Mouse (Mus musculus): ENCODE results near the gene Phf12.

Gene Phf12

GRCm38 (mm10) chr11:77970718-77971117 lies 11.8 kb upstream of the Phf12 start:
- DNase-seq (ENCODE audit: low read depth, low spot score): no peak

GRCm38 (mm10) chr11:77973520-77973919 lies 9.0 kb upstream of the Phf12 start:
- DNase-seq (ENCODE audit: low read depth, low spot score): no peak

GRCm38 (mm10) chr11:77974325-77974724 lies 8.2 kb upstream of the Phf12 start:
- DNase-seq (ENCODE audit: low read depth, low spot score): no peak

GRCm38 (mm10) chr11:77975873-77976272 lies 6.7 kb upstream of the Phf12 start:
- DNase-seq (ENCODE audit: low read depth, low spot score): no peak

GRCm38 (mm10) chr11:77978161-77978560 lies 4.4 kb upstream of the Phf12 start:
- DNase-seq (ENCODE audit: low read depth, low spot score): no peak

DNA sequence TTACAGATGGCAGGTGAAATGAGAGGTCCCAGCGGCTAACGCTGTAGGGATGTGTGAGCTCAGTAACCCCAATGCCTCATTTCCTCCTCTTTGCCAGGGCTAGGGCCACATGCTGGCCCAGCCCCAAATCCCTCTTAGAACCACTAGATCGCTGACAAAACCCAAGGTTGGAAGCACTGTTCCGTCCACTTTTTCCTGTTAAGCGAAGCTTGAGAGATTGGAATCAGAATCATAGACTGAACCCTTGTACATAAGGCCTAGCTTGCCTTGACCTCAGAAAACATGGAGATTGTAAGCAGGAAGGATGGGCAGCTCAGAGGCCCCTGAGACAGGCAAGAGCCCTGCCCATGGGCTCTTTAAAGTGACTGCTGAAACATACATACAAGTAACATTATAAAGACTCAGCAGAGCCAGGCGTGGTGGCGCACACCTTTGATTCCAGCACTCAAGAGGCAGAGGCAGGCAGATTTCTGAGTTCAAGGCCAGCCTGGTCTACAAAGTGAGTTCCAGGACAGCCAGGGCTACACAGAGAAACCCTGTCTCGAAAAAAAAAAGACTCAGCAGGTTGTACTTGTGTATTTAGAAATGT lies 3.2 kb upstream of the Phf12 start:
- no peak for DNase-seq (ENCODE audit: low read depth, low spot score)

DNA sequence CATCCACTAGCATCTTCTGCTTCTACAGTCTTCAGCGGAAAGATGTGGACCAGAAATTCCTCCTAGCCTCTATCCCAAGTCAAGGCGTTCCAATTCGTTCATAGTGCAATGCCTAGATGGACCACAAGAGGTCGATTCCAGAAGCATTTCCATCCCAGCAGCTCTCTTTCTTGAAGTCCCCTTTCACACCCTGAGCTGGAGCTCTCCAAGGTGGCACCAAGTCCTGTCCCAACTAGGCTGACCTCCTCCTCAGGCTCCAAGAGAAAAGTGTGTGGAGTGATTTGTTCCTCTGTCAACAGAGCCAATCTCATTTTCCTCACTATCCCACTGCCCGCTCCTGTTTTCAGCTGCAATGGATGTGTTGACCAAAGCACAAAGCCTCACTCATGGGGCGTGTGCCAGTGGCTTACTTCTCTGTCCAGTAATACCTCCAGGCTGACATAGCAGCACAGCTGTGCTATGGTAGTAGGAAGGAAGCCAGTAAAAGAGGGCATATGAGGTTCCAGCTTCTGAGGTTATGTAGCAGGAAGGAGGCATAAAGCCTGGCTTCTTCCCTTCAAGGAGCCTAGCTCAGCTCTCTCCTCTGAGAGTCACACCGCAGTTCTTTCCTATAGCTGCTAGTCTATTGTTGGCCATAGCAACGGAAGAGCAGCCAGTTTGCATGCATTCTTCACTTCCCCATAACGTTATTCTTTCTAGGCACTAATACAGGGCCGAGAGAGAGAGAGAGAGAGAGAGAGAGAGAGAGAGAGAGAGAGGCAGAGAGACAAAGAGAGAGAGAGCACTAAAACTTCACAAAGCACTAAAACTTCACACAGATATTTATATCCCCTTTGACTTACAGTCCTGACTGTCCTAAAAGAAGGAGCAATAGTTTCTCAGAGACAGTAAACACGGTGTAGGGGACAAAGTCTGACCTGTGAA lies 2.0 kb upstream of the Phf12 start:
- peak; percentile 89 for DNase-seq (ENCODE audit: low read depth, low spot score)

GRCm38 (mm10) chr11:77981609-77982440 lies 729 bp upstream of the Phf12 start:
- peak; percentile 100 for DNase-seq (ENCODE audit: low read depth, low spot score)

DNA sequence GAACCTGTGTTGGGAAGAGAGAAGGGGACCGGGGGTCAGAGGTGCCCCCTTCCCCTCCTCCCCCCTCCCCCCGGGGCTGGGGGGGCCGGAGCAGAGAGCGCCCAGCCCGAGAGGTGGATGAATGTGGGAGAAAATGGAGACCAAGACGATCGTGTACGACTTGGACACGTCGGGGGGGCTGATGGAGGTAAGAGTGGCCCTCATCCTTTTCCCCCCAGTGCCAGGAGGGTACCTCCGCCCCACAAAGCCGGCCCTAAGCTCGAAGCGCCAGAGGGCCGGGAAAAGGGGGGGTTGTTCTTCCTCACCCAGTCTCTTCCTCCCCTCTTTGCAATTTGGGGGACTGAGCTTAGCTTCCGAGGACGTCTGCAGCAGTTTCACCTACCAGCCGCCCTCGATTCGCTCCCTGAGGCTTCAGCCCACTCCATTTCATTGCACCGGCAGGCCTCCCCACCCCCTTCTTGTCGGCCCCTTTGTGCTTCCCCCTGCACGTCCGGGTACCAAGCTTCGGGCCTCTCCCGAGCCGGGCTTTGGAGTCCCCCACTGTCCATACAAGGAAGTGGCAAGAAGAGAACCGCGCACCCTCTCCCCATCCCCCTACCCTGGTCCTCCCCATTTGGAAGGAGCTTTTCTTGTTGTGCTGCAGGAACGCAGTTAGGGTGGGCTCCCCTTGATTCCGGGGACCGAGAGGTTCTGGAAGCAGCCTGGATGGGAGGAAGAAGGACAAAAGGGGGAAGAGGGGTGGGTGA lies 810 bp downstream of the Phf12 start:
- DNase-seq (ENCODE audit: low read depth, low spot score): no peak

DNA sequence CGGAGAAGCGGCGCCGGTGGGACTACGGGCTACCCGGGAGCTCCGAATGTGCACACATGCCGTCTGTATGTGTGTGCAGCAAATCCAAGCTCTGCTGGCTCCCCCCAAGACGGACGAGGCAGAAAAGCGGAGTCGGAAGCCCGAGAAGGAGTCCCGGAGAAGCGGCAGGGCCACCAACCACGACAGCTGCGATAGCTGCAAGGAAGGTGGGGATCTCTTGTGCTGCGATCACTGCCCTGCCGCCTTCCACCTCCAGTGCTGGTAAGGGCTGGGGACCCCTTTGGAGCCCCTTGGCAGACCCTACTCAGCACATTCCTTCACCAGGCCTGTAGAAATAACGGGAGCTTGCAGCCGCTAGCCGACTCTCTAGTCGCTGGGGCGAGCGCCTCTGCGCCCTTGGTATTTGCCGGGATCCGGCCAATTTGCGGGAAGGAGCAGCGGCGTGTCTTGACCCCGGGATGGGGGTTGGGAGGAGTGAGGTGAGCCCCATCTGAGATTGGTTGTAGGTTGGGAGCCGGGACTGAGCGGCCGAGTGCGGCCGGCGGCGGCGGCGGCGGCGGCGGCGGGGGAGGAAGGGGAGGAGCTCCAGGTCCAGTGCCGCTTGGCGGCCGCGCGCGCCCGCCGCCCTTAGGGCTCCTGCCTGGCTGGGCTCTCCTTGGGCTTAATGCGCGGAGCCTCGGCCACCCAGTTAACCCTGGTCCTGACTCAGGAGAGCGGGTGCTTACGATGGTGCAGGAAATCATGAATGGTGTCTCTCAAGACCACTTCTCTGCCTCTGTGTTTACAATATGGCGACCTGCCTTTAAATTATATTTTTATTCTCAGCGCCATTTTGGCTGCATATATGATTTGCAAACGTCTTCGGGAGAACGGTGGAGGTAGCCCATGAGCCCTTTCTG lies 1.6 kb downstream of the Phf12 start:
- DNase-seq (ENCODE audit: low read depth, low spot score): no peak

GRCm38 (mm10) chr11:77984836-77985231 lies 2.3 kb downstream of the Phf12 start:
- DNase-seq (ENCODE audit: low read depth, low spot score): no peak

- DNase-seq (ENCODE audit: low read depth, low spot score): no peak
Observed at GRCm38 (mm10) chr11:77985541-77986065, 3.0 kb downstream of the Phf12 start.

GRCm38 (mm10) chr11:77989071-77989690 lies 6.6 kb downstream of the Phf12 start:
- no peak for DNase-seq (ENCODE audit: low read depth, low spot score)

DNA sequence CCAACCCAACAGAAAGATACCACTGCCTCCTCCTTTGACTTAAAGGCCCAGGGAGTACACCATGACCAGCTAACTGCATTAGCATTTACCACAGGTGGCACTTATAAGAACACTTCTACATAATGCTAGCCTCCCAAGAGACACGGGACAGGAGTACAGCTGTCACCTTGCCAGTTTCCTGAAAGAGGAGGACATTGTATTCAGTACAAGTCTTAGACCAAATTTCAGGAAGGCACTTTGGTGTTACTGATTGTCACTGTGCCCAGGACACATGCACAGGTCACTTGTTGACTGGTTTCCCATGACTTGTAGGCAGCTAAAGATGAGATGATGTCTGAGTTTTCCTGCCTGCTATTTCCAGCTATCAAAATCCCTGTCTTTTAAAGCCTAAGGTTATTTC lies 13.0 kb downstream of the Phf12 start:
- no peak for DNase-seq (ENCODE audit: low read depth, low spot score)

- DNase-seq (ENCODE audit: low read depth, low spot score): no peak
Observed at GRCm38 (mm10) chr11:78006446-78006845, 23.9 kb downstream of the Phf12 start.

DNA sequence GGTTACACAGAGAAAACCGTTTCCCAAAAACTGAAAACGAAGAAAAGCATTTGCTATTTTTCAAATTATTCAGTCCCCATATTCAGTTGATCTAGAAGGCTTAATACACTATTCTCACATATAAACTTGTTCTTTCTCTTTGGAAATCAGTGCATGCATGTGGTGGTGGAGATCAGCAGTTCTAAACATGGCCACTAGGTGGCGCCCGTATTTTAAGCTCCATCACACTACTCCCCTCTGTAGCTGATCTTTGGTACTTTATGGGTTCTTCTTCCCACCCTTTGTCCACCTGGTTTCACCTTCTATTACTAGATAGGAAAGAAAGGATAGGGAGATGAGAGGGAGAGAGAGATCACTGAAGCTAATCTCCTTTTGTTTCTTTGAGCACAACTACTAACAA lies 37.1 kb downstream of the Phf12 start:
- no peak for DNase-seq (ENCODE audit: low read depth, low spot score)

DNA sequence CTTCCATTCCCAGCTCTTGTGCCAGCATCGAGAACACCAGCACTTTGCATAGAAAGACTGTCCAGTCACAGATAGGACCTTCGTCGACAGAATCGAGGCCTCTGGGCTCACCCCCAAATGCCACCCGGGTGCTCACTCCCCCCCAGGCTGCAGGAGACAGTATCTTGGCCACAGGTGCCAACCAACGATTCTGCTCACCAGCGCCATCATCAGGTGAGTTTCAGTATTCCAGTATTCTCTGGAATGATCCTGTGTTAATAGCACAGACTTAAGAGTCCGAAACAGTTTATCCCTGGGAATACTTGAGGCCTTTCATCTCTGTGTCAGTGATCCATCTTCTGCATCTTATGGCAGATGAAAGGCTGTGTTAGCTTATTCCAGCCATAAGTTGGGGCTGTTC lies 41.1 kb downstream of the Phf12 start:
- no peak for DNase-seq (ENCODE audit: low read depth, low spot score)

DNA sequence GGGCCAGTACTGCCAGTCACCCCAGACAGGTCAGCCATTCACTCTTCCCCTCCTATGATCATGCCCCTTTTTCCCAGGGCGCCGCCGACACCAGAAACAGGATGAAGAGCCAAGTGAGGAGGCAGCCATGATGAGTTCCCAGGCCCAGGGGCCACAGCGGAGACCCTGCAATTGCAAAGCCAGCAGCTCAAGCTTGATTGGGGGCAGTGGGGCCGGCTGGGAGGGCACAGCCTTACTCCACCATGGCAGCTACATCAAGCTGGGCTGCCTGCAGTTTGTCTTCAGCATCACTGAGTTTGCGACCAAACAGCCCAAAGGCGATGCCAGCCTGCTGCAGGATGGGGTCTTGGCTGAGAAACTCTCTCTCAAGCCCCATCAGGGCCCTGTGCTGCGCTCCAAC lies 46.7 kb downstream of the Phf12 start:
- DNase-seq (ENCODE audit: low read depth, low spot score): no peak

DNA sequence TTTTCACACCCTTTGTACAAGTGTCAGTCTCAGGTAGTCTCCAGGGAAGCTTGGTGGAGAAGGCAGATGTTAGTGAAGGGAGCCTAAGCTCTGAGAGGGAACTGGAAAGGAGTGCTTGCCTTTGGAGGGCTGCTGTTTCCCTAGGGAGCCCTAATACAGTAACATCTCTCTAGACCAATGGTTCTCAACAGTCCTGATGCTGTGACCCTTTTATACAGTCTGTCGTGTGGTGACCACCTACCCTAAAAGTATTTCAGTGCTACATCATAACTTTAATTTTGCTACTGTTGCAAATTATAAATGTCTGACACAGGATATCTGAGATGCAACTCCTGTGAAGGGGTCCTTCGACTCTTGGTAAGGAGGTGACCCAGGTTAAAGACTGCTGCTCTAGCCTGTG lies 48.0 kb downstream of the Phf12 start:
- DNase-seq (ENCODE audit: low read depth, low spot score): no peak

GRCm38 (mm10) chr11:78031389-78031788 lies 48.8 kb downstream of the Phf12 start:
- no peak for DNase-seq (ENCODE audit: low read depth, low spot score)
